Mouse (Mus musculus): ENCODE measurements at regions not wholly inside any gene's neighbourhood (a gene's known extent, or its start where the extent isn't known, plus 50 kb on each side); places are given as distances from the start of the nearest gene placed in this dataset.

GRCm38 (mm10) chr1:120667776-120668175, 65.6 kb downstream of the En1 start:
- DNase-seq = no peak

DNA sequence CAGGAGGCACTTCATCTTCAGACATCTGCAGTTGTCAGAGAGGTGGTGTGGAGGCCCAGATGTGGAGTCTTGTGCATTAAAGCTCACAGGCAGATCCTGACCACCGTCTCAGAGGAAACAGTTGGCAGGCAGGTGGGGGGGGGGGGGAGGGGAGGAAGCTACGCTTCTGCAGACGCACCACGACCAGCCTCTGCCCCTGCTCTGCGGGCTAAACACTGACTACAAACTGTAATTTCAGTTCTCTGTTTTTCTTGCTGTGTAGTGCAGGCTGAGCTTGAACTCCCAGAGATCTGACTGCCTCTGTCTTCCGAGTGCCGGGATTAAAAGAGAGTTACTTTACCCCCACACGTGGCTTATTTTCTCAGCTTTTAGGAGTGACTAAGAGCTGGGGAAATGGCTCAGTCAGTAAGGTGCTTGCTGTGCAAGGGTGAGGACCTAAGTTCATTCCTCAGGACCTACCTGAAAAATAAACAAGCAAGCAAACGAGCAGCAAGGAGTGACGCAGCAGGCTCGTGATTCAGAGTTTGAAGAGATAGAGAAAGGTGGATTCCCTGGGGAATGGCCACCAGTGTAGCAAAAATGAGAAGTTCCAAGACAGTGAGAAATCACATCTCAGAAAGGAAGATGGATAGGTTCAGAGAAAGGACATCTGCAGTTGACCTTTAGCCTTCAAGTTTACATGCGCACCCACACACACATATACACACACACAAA, 81.5 kb downstream of the En1 start:
- no peak for DNase-seq

DNA sequence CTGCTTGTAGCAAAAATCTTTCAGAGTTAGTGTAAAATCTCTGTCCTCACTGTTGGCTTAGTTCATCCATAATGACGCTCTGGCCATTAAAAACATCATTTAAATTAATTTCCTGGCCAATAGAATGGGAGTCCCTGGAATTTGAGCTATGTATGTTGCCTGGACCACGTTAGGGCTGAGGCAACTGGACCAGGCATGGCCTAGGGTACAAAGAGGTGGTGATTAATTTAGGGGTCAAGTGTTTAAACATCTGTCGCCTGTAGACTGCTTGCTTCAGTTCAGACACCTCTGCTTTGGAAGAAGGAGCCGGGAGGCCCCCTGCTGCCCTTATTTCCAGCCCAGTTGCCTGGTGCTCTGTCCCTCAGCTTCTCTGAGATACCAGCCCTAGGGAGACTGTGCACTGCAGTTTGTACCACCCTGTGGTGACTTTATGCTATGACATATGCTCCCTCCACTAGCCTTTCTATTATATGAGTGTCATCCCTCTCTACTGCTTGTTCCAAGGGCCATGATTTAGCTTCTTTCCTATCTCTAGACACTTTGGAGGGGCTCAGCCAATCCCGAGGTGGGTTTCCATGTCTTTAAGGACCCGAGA, 83.5 kb downstream of the En1 start:
- DNase-seq = peak; percentile 1

- no peak for DNase-seq
Measured at GRCm38 (mm10) chr1:120691571-120691970, 89.4 kb downstream of the En1 start.

- DNase-seq = no peak
Measured at GRCm38 (mm10) chr1:120698189-120698588, 96.0 kb downstream of the En1 start.

DNA sequence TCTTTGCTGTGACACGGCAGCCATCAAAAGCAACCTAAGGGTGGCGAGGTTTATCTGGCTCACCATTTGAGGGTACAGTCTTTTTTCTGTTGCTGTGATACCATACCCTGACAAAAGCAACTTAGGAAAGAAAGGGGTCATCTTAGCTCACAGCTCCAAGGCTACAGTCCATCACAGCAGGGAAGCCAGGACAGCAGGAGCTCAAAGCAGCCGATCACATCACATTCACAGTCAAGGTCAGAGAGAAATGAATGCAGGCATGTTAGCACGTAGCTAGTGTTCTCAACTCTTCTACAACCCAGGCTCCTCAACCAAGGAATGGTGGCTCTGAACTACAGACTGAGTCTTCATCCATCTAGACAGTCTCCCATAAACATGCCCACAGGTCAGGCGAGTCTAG, 102.0 kb downstream of the En1 start:
- DNase-seq = no peak

DNA sequence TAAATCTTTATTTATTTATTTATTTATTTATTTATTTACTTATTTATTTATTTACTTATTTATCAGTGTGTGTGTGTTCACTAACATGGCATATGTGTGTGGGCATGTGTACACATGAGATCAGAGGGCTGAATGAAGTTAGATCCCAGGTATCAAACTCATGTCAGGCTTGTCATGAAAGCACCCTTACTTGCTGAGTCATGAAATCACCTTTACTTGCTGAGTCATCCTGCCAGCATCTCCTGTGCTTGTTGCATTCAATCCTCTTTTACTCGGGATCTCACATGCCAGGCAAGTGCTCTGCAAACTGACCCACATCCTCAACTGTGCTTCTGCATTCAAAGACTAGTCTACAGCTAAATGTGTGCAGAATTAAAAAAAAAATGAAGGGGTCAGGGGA, 103.8 kb downstream of the En1 start:
- DNase-seq = no peak

DNA sequence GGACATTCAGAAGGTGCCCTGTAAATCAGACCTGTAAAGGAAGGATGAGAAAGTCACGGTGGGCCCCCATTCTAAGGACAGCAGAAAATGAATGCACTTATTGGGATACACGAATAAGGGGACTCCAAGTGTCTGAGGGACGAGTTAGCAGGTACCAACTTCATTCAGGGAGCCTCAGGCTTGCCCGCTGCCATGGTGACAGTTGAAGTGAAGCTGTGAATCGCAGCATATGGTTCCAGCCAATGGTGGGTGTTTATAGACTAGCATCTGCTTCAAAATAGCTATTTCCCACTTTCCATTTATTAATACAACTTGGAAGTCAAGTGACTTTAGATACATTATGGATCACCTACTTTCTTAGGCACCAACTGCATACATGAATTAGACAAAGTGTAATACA, 106.3 kb downstream of the En1 start:
- no peak for DNase-seq

DNA sequence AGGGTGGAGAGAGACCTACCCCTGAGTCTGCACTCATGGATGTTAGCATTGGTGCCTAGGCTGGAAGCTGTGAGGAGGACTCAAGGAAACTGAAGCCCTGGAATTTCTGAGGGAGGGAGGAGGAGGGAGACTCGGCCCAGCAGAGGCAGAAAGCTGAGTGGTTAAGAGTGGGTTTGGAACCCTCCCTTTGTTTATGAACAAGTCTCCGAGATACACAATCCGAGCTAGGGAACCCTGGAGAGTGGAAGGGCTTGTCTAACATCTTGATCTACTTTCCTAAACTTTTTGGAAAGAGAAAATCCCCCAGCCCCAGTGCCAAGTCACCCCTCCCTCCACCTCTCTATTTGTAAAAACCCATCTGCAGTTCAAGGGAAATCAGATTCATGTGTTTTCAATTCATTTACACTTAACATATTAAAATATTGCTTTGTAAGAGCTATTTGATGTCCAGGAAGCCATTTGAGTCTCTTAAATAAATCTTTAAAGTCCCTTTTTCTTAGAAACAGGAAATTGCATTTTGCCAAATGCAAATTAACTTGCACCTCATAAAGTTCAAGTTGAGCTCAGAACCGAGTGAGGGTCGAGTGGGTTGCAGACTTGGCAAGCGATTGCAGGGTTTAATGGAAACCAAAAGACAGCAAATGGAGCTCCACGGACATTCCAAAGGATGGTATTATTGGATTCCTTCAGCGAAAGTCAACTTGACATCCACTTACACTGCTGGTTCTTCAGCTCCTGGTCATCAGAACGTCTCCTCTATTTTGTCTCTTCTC, 113.1 kb downstream of the En1 start:
- no peak for DNase-seq

DNA sequence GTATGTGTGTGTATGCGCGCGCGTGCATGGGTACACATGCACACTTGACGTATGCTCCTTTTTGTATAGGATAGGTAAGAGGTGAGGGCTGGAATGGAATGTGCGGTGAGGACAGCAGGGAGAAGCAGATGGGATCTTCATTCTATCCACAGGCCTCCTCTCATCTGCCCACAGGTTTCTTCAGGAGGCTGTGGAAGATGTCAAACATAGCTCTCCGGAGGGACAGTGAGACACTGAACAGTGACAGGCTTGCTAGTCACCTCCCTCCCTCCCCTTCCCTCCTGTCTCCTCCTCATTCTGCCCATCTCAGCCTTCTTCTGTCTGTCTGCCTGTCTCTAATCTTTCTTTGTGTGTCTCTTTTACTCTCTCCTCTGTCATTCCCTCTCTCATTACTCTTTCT, 124.6 kb downstream of the En1 start:
- no peak for DNase-seq

DNA sequence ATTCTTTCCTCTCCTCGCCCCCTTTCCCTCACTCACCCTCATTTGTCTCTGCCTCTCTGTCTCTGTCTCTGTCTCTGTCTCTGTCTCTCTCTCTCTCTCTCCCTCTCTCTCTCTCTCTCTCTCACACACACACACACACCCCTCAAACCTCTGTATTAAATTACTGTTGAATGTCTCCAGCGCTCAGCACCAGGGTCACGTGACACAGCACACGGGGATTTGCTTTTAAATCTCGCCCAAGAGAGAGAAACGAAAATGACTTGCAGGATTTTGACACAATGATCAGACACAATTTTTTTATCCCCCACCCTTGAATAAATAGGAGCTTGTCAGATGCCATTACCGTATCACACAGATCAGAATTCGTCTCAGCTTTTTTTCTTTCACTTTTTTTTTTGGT, 125.2 kb downstream of the En1 start:
- no peak for DNase-seq

DNA sequence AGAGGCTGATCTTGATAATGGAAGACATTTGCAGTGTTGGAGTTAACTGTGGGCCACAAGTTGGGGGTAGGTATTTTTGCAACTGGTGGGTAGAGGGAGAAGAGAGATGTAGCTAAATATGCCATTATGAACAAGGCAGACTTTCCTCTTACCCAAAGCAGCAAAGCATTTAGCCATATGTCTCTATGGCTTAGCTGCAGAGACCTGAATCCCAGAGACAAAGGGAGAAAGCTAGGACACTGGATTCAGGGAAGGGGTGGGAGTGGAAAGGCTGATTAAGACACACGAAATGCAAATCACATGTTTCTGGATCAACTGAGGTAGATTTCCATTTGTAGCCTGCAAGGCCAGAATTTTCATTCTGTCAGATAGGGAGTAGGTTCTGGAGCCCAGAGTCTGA, 129.8 kb downstream of the En1 start:
- DNase-seq = no peak

DNA sequence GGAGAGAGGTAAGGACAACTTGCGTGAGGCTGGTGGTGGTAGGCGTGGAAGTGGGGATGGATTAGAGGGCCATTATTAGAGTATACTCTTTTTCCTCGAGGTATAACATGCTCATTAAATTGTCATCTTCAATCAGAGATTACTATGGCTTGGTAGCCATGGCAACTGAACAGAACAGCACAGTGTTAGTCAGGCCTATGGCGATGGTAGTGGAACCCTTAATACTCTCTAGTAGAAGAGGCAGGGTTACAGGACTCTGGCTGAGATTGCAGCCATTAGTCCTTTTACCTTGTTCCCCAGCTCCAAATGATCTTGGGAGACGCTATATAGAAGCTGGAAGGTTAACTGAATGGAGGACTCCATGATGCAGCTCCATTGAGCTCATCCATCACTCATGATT, 131.5 kb downstream of the En1 start:
- no peak for DNase-seq

DNA sequence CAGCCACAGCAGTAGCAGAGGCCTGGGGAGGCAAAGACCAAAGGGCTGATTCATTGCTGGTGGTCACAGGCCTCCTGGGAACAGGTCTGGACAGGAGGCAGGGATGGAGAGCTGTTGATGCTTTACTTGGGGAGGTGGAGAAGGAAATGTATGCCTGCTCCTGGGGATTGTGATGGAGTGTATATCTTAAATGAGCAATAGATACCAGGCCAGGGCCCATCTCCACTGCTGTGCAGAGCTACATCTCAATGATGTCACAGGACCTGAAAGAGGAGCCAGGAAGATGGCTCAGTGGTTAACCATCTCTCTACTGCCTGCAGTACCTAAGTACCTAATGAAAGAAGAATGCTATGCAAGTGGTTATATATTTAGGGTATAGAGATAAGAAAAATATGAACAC, 132.6 kb downstream of the En1 start:
- DNase-seq = no peak

GRCm38 (mm10) chr1:120739499-120739898, 137.3 kb downstream of the En1 start:
- DNase-seq = no peak

DNA sequence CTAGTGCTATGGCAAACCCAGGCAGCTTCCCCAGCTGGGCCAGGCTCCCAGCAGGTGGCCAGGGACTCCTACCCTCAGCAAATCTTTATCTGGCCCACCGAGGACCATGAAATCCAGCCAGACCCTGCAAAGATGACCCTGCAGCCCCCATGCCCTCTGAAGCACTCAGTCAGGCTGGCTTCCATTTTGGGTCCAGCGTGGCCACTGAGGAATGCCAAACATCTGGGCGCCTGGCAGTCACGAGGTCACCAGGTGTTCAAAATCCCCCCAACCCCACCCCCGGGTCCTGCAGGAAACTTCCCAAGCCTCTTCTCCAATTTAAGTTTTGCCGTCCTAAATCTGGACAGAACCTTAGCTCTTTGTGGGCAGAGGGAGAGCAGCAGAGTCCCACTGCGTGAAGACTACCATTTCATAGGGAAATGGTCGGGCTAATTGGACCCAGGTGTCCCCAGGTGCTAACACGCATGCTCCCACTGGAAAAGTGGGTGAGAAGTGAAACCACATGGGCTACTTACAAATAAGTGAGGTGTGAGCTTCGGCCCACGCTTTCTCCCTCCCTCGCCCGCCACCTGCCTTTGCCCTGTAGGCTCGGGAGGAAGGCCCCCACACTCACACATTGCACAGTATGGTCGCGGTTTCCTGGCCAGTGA, 139.0 kb downstream of the En1 start:
- DNase-seq = no peak

- DNase-seq = no peak
Measured at GRCm38 (mm10) chr1:120748963-120749362, 146.7 kb downstream of the En1 start.

DNA sequence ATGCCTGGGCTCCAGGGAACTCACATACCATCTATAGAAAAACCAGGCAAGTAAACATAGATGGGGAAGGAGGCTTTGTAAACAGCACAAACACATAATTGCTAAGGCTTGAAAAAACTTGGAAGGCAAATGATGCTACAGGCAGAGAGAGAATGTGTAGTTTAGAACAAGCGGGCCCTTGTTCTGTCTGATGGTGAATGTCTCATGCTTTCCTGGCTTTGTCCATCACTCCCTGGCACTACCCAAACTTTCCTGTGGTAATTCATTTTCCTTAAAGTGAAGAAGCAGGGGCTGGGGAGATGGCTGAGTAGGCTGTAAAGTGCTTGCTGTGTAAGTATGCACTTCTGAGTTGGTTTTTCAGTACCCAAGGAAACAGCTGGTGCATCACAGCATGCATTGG, 151.2 kb downstream of the En1 start:
- no peak for DNase-seq

- DNase-seq = no peak
Measured at GRCm38 (mm10) chr1:120754337-120754736, 152.1 kb downstream of the En1 start.

- DNase-seq = no peak
Measured at GRCm38 (mm10) chr1:120757283-120757821, 155.1 kb downstream of the En1 start.

- DNase-seq = no peak
Measured at GRCm38 (mm10) chr1:120758172-120758571, 156.0 kb downstream of the En1 start.

DNA sequence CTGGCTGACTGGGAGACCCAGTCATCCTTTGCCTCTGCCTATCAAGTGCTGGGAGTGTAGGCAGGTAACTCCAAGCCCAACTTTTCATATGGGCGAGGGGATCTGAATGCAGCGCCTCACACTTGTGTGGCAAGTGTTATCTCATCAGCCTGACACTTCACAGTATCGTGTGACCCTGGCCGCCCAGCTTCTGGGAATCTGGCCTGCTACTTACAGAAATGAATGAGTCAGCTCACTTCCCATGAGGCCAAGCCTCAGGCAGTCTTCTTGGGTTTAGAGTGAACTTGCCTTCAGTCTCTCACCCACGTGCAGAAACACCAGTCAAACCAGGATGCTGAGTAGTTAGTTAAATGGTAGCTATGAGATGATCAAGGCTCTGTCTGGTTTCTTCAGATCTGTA, 156.5 kb downstream of the En1 start:
- no peak for DNase-seq

DNA sequence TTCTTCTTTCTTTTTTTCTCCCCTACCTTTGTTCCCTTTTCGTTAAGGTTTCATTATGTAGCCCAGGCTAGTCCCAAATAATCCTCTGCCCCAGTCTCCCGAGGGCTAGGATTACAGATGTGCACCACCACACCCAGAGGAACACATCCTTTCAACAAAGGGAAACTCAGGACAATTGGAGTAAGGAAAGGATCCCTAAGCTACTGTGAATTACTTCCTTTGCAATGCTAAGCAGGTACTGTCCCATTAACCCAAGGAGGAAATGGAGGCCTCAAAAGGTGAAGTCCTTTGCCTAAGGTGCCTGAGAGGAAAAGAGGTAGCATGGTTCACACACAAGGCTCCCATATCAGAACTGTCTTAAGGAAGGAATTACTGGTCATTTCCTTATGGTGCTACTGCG, 157.2 kb downstream of the En1 start:
- no peak for DNase-seq

GRCm38 (mm10) chr1:120761364-120761763, 159.1 kb downstream of the En1 start:
- DNase-seq = no peak

Measured in kidney, adult 11 months (tissue).